Mouse (Mus musculus) kidney, adult 2 months (tissue): ENCODE data around the gene Gdpd4.

ENCODE experiments used
- CTCF ChIP-seq: fragments of 200-500 bp; conservative IDR thresholded peaks from 2 replicates; pipeline ENCODE4 v1.5.1; 2011; ENCODE audit warnings: low read depth, mild to moderate bottlenecking, control low read depth, low read length, moderate library complexity, mixed read lengths; ENCODE audit not compliant: insufficient read depth, insufficient read length
- POLR2A ChIP-seq: fragments of 200-500 bp; IDR thresholded peaks from one replicate; pipeline ENCODE4 v1.6.1; 2011; ENCODE audit warnings: low read depth, low read length, control low read depth

GRCm38 (mm10) chr7:98097557-98097956, 177.8 kb downstream of the Gdpd4 start:
- TF ChIP-seq CTCF (no peak), POLR2A (no peak)
